Mouse (Mus musculus): ENCODE data around the gene Olfr1368. TPM values are rescaled to one million over a fixed set of nuclear protein-coding genes. Genes with fewer than 3 reads are reported as not detected.
"Not testable (repeated sequence)": the region's sequence is repeated elsewhere in the genome, so short reads cannot be mapped to it uniquely, and the experiment has no call there.

The Olfr1368 gene
- total RNA-seq, 1 experiment from 2014 or later, result not detected

GRCm38 (mm10) chr13:21166936-21167909 is 21.6 kb upstream of the Olfr1368 start:
- DNase-seq, result peak; percentile 65

GRCm38 (mm10) chr13:21162591-21162990 is 16.9 kb upstream of the Olfr1368 start:
- no peak for DNase-seq

DNA sequence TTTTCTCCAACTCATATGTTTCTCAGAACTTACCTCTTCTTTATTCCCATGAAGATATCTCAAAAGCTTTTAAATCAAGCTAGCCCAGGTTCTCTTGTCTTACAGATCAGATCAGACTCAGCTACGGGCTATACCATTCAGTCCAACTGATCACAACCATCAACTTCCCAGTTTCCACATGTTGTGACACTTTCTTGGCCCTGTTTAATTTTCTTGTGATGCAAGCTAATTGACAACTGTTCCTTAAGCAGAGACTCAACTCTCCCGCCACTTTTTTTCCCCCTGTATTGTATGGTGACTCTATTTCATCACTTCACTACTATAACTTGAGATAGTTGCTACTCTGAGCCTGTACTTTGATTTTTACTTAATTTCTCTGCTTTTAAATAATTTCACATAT is 15.9 kb upstream of the Olfr1368 start:
- no peak for DNase-seq

DNA sequence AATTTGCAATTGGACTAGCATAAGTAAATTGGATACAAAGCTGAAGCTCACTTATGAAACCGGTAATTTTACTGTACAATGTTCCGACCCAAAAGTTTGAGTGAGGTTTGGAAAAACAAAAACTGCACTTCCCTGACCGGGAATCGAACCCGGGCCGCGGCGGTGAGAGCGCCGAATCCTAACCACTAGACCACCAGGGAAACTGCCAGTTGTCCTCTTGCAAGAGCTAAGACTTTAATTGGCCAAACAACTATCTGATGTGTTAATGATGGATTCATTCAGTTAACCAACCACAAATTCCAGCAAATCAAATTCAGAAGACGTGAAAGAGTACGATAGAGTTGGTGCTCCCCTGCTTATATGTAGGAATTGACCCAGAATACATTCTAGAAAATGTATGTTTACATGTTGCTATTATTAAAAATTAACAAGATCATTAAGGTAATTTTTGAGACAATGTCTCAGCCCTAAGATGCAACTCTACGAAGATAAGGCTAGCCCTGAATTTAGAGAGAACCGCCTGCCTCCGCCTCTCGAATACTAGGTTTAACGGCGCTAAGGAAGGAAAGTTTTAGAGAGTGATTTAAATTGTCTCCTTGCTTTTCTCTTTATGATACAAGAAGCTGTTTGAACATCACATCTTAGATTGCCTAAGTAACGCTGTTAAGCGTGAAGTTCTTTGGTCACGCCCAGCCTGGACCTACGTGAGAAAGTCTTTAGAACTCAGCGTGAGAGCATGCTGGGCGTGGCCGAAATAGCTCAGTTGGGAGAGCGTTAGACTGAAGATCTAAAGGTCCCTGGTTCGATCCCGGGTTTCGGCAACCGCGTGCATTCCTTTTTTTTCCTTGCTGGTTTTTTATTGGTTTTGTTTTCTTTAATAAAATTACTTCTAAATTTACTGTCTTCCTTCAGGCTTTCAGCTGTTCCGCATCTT is 15.3 kb upstream of the Olfr1368 start:
- DNase-seq, result peak; percentile 88

DNA sequence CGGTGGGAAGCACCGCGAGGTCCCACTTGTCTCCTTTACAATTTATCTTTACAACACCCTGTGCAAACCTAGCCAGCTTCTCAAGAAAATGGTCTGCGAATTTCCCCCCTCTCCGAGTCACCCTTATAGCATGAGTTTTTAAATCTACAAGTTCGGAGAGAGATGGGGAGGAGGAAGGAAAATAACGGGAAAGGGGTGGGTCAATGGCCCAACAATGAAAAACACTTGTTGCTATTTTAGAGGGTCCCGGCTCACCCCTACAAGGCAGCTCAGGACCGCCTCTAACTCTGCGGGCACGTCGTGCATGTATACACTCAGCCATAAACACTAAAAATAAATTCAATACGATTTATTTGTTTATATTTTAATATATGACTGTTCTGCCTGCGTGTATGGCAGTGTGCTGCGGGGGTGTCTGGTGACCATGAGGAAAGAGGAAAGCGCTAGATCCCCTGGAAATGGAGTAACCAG is 14.4 kb upstream of the Olfr1368 start:
- DNase-seq, result no peak

GRCm38 (mm10) chr13:21159475-21159819 is 13.8 kb upstream of the Olfr1368 start:
- no peak for DNase-seq

DNA sequence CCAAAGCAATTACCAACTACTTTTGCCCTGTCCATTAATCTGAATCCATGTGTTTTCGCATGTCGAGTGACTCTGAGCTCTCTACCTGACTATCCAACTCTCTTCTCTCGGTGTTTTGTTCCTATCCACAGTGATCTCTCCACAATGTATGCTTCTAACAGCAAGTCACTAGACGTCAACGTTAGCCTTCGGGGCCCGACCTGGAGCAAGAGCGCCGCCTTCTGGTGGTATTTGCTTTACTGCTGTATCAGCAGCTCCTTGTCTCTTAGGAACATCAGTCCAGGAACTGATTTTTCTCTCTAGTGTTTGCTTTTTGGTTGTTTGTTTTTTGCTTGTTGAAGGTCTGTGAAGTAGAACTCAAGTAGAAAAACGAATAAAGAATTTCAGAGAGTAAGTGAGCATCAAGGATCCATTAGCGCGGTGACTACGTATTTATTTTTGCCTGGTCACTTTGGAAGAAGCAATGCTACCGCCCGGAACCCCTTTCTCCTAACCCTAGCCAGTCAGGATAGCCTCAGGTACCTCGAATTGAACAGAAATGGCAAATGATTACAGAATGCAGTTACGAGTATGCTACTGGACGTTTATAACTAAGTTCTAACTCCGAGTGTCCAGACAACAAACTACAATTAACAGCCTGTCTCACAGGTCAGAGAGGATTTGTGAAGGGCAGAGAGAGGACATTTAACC is 13.3 kb upstream of the Olfr1368 start:
- DNase-seq, result peak; percentile 88

GRCm38 (mm10) chr13:21158071-21158470 is 12.4 kb upstream of the Olfr1368 start:
- no peak for DNase-seq

- DNase-seq, result no peak
Measured at GRCm38 (mm10) chr13:21155888-21156287, 10.2 kb upstream of the Olfr1368 start.

DNA sequence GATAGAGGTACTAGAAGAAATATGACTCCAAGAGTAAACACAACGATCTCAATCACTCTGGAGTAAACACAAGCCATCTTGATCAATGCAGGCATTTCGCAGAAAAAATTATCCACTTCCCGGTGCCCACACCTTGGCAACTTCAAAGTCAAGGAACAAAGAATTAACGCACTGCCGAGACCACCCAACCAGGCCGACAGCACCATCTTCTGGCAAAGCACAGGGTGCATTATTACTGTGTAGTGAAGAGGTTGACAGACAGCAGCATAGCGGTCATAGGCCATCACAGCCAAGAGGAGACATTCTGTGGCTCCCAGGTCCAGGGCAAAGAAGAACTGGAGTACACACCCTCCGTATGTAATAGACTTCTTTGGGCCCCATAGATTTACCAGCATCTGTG is 3.2 kb downstream of the Olfr1368 start:
- DNase-seq, result peak; percentile 18

GRCm38 (mm10) chr13:21129339-21129738 is 16.3 kb downstream of the Olfr1368 start, which contains the start of gene Olfr263:
Gene Olfr263 (plus strand): TSS chr13:21129639.
- not testable (repeated sequence) for DNase-seq

GRCm38 (mm10) chr13:21114121-21114520 is 31.5 kb downstream of the Olfr1368 start:
- DNase-seq, result no peak

DNA sequence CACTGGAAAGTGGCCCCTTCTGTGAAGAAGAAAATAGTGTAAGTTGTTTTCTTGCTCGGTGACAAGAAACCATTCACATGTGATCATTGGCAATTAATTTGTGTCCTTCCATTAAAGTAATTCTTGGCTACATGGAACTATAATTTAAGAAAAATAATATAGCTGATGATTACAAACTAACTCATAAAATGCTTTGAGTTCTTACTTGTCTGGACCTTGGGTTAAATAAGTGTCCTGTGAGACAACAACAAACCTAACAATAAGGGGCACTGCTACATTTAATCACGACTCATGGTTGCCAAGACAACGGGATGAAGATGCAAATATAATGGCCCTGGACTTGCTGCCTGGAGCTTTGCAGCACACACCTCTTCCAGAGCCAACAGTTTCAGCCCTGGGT is 34.5 kb downstream of the Olfr1368 start, which contains the start of gene Olfr1369-ps1:
TSS of gene Olfr1369-ps1 (plus strand) at position 301 of the 400 bp plus-strand sequence.
- DNase-seq, result not testable (repeated sequence)

- DNase-seq, result no peak
Measured at GRCm38 (mm10) chr13:21110441-21110840, 35.2 kb downstream of the Olfr1368 start.

DNA sequence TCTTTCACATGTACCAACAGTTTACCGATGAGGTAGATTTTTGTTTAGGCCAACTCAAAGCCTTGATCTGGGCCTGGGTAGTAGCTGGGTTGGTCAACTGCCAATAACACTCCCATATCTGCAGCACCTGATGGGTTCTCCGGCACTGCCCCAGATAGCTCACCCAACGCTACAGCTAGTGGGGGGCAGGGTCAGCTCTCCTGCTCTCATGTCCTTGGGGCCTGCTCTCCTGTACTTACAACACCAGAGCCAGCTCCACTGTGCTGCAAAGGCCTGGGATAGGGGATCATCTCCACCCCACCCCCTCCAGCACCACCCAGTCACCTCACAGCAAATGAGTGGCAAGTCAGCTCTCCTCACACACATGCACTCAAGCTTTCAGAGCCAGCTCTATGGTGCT is 35.9 kb downstream of the Olfr1368 start:
- no peak for DNase-seq

Other genes with a start within 250 kb of the Olfr1368 start
- not detected in 2 replicates for gene Olfr1370, start 70.9 kb downstream of the Olfr1368 start, total RNA-seq (2021)
- gene Olfr1369-ps1, start 34.4 kb downstream of the Olfr1368 start, total RNA-seq (2021), result not detected in 2 replicates
- not detected in 2 replicates for gene Olfr263, start 16.2 kb downstream of the Olfr1368 start, total RNA-seq (2021)
- gene Trim27, start 33.6 kb upstream of the Olfr1368 start, total RNA-seq (2021), result 49.2 and 59.6 TPM in 2 replicates
- gene Gpx5, start 146.9 kb upstream of the Olfr1368 start, total RNA-seq (2021), result not detected in 2 replicates
- gene Gpx6, start 166.3 kb upstream of the Olfr1368 start, total RNA-seq (2021), result not detected in 2 replicates
- gene Olfr1367, start 201.0 kb upstream of the Olfr1368 start, total RNA-seq (2021), result not detected in 2 replicates
- gene Zscan12, start 217.0 kb upstream of the Olfr1368 start, total RNA-seq (2021), result 9.8 and 13.3 TPM in 2 replicates